Mouse (Mus musculus) cerebellum, adult 2 months (tissue): ENCODE measurements around the gene Ranbp17. TPM values are rescaled to one million over a fixed set of nuclear protein-coding genes. Genes with fewer than 3 reads are reported as not detected.
A peak's percentile ranks its signal among the peaks of the same experiment; 100 is the strongest.

Source experiments
- DNase-seq, 2 experiments: peaks; one replicate each; pipeline ENCODE4 v3.0.0; 2021
- H3K27ac ChIP-seq: fragments of 200-500 bp; 2 replicates; pipeline ENCODE4 v1.5.1; 2012; ENCODE audit warnings: low read length, control low read depth, inconsistent platforms; ENCODE audit not compliant: insufficient read depth
- H3K27me3 ChIP-seq: fragments of 200-500 bp; 2 replicates; pipeline ENCODE4 v1.6.1; 2012; ENCODE audit warnings: inconsistent platforms, mild to moderate bottlenecking, low read length, moderate library complexity; ENCODE audit not compliant: control insufficient read depth, insufficient read depth
- H3K4me1 ChIP-seq: fragments of 200-500 bp; 2 replicates; pipeline ENCODE4 v1.6.1; 2011; ENCODE audit warnings: low read length; ENCODE audit not compliant: control insufficient read depth, insufficient read depth
- H3K4me3 ChIP-seq: fragments of 200-500 bp; replicated peaks from 2 replicates; pipeline ENCODE3; 2011; ENCODE audit warnings: mild to moderate bottlenecking, low read depth, low read length, control low read depth; ENCODE audit not compliant: insufficient read depth
- CTCF ChIP-seq: fragments of 200-500 bp; IDR thresholded peaks from 2 replicates; pipeline ENCODE4 v1.5.1; 2011; ENCODE audit warnings: low read depth, mild to moderate bottlenecking, control low read depth, low read length, moderate library complexity, borderline replicate concordance; ENCODE audit not compliant: insufficient read depth
- POLR2A ChIP-seq: fragments of 200-500 bp; IDR thresholded peaks from 2 replicates; pipeline ENCODE4 v1.6.1; 2011; ENCODE audit warnings: low read length, control low read depth, borderline replicate concordance; ENCODE audit not compliant: insufficient read depth
- WGBS: fragments of 180-500 bp; shearing (Covaris S2); methylation state at CpG from one replicate; pipeline ENCODE4 v1.1.7; 2018; 5-methylcytosine and 5-hydroxymethylcytosine counted together
- polyA plus RNA-seq: library from polyadenylated mRNA; depleted of rRNA; stranded (reverse); fragments of >200 nt; gene quantifications from 2 replicates; pipeline ENCODE4 v1.2.3, GENCODE M21; 2012; rRNA removed

Ranbp17 gene
- polyA plus RNA-seq, result 6.3 and 6.5 TPM in 2 replicates

- Histone ChIP-seq H3K4me1 (no peaks in the 10 kb centered on the region), H3K27ac (peak within 1 kb of the TSS; percentile 91), H3K4me3 (peak within 1 kb of the TSS; percentile 92), H3K27me3 (no peaks in the 10 kb centered on the region)
- TF ChIP-seq CTCF (no peak), POLR2A (no peak)
- whole genome bisulfite sequencing, result 2% methylated on average over 71 of the region's 72 CpGs
- DNase-seq, result peak; percentile 63 to 65
Measured at GRCm38 (mm10) chr11:33513376-33513991, at the start of gene Ranbp17. Gene Ranbp17, minus strand, starts transcription at chr11:33513746.

- Histone ChIP-seq H3K27me3 (no peaks in the 10 kb centered on the region), H3K27ac (no peak overlapping the region), H3K4me1 (no peaks in the 10 kb centered on the region), H3K4me3 (no peak overlapping the region)
- DNase-seq, result peak; percentile 23 to 24
- 75% methylated on average over 8 of the region's 8 CpGs for WGBS
- TF ChIP-seq CTCF (peak; percentile 70), POLR2A (no peak)
Measured at GRCm38 (mm10) chr11:33554123-33554522, 40.6 kb upstream of the Ranbp17 start.

- WGBS, result 68% methylated on average over 14 of the region's 14 CpGs
- TF ChIP-seq POLR2A (no peak), CTCF (no peak)
- Histone ChIP-seq H3K27me3 (no peaks in the 10 kb centered on the region), H3K27ac (no peak overlapping the region), H3K4me1 (no peaks in the 10 kb centered on the region), H3K4me3 (no peak overlapping the region)
- DNase-seq, result no peak
Measured at GRCm38 (mm10) chr11:33550861-33551560, 37.5 kb upstream of the Ranbp17 start.

GRCm38 (mm10) chr11:33547386-33547785, 33.8 kb upstream of the Ranbp17 start:
- no peak for TF ChIP-seq CTCF
- no peak for TF ChIP-seq POLR2A
- 36% methylated on average over 2 of the region's 2 CpGs for WGBS
- no peaks in the 10 kb centered on the region for H3K27me3 ChIP-seq
- no peak for DNase-seq
- H3K4me1 ChIP-seq, result no peaks in the 10 kb centered on the region
- H3K27ac ChIP-seq, result no peak overlapping the region
- no peak overlapping the region for H3K4me3 ChIP-seq

DNA sequence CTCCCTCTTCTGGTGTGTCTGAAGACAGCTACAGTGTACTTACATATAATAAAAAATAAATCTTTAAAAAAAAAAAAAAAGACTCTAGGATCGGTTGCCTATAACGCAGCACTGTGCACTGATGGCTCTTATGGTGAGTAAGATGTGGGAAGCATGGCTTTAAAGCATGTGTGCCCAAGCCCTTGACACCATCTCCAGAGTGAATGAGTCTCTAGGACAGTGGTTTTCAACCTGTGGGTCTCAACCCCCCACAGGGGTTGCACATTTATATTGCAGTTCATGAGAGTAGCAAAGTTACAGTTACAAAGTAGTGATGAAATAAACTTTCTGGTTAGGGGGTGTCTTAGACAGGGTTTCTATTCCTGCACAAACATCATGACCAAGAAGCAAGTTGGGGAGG, 31.4 kb upstream of the Ranbp17 start:
- H3K4me3 ChIP-seq, result no peak overlapping the region
- H3K4me1 ChIP-seq, result no peaks in the 10 kb centered on the region
- 100% methylated on average over 2 of the region's 2 CpGs for WGBS
- no peak for TF ChIP-seq CTCF
- TF ChIP-seq POLR2A, result no peak
- H3K27me3 ChIP-seq, result no peaks in the 10 kb centered on the region
- no peak overlapping the region for H3K27ac ChIP-seq
- no peak for DNase-seq

DNA sequence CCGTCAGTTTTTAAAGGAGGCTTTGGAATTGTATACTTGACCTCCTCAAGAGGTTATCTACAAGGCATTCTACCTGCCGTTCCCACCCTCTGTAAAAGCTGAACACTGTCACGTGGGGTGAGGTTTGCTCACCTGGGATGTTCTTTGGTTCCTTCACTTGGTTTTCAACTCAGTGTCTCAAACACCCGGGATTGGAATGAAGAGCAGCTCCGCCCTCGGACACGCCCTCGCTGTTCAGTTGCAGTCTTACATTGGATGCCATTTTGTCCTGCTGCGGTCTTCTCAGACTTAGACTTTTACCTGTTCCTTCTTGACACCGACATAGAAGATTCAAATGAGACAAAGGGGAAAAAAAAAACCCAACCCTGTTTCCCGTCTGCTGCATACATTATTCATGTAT, 30.6 kb upstream of the Ranbp17 start:
- DNase-seq, result no peak
- Histone ChIP-seq H3K4me1 (no peaks in the 10 kb centered on the region), H3K4me3 (no peak overlapping the region), H3K27ac (no peak overlapping the region), H3K27me3 (no peaks in the 10 kb centered on the region)
- no peak for TF ChIP-seq CTCF
- TF ChIP-seq POLR2A, result no peak
- WGBS, result 66% methylated on average over 11 of the region's 11 CpGs

DNA sequence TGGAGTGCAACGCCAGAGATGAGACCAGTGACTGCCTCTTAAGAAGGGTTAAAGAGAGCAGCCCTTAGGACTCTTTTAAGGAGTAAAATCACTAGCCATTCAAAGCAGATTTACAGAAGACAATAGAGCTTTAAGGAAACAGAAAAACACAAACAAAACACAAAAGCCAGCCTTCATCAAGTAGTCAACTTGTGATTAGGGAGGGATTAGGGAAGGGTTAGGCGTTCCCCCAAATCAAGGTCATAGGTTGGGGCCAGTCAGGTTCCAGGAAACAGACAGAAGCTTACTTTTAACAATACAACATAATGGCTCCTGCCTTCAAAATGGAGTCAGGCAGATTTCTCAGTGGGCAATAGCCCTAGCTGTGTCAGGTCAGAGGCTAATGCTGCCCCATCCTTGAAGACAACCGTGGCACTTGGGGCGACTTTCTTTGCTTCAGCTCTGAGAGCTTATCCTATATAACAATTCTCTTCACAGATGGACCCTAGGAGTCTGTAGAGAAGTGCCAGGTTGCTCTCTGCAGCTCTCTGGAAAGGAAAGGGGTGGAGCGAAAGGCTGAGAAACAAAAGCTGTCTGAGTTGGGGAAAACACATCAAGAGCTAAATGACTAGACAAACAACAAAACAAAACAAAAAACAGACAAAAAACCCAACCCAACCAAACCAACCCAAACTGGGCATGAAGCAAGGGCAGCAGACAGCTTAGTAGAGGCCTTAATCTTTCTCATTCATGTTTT, 24.0 kb upstream of the Ranbp17 start:
- WGBS, result 79% methylated on average over 5 of the region's 5 CpGs

More for the DNA sequence above, 24.0 kb upstream of the Ranbp17 start:
- DNase-seq, result no peak
- no peak for TF ChIP-seq POLR2A
- TF ChIP-seq CTCF, result no peak
- Histone ChIP-seq H3K4me3 (no peak overlapping the region), H3K27me3 (no peaks in the 10 kb centered on the region), H3K4me1 (no peaks in the 10 kb centered on the region), H3K27ac (no peak overlapping the region)
